Mouse (Mus musculus): Measurements from ENCODE around the gene Nags.

GRCm38 (mm10) chr11:102193657-102194440 is 48.5 kb downstream of the Nags start:
- TF ChIP-seq CTCF (conservative IDR thresholded peaks at IDR 0.05; ENCODE audit: insufficient read depth, insufficient read length, low read depth, low read length) (no peak), POLR2A (IDR thresholded peaks at IDR 0.05; ENCODE audit: low read depth, low read length) (no peak)

Data from kidney, adult 2 months (tissue).